Mouse (Mus musculus) hindbrain, embryonic 11.5 days (tissue): ENCODE measurements around the gene Kctd15. TPM values are rescaled to one million over a fixed set of nuclear protein-coding genes. Genes with fewer than 3 reads are reported as not detected.

Source experiments
- ATAC-seq: fragments of 200-750 bp; cut with Nextera tagmentation; 2 replicates; pipeline ENCODE4 v1.8.0; 2017; ENCODE audit warnings: mild to moderate bottlenecking, moderate TSS enrichment, moderate library complexity; ENCODE audit not compliant: low FRiP score
- DNase-seq: peaks from one replicate; pipeline ENCODE4 v3.0.0-alpha.2; 2015; ENCODE audit warnings: low spot score
- H3K27ac ChIP-seq: fragments of 300-500 bp; sonication (generic); 2 replicates; pipeline ENCODE4 v1.5.1; 2014; ENCODE audit warnings: mild to moderate bottlenecking, low read depth, low read length
- H3K27me3 ChIP-seq: fragments of 300-500 bp; sonication (generic); 2 replicates; pipeline ENCODE4 v1.6.1; 2014; ENCODE audit warnings: mild to moderate bottlenecking, low read length, moderate library complexity, mixed read lengths; ENCODE audit not compliant: control insufficient read depth, insufficient read depth
- H3K36me3 ChIP-seq: fragments of 300-500 bp; sonication (generic); 2 replicates; pipeline ENCODE4 v1.6.1; 2014; ENCODE audit warnings: mild to moderate bottlenecking, low read length, moderate library complexity, mixed read lengths; ENCODE audit not compliant: control insufficient read depth, insufficient read depth
- H3K4me1 ChIP-seq: fragments of 300-500 bp; sonication (generic); replicated peaks from 2 replicates; pipeline ENCODE4 v1.6.1; 2014; ENCODE audit warnings: low read length, mixed read lengths; ENCODE audit not compliant: control insufficient read depth, insufficient read depth
- H3K4me2 ChIP-seq: fragments of 300-500 bp; sonication (generic); replicated peaks from 2 replicates; pipeline ENCODE4 v1.6.1; 2014; ENCODE audit warnings: mild to moderate bottlenecking, low read depth, low read length
- H3K4me3 ChIP-seq: fragments of 300-500 bp; sonication (generic); 2 replicates; pipeline ENCODE4 v1.5.1; 2014; ENCODE audit warnings: low read depth, low read length
- H3K9ac ChIP-seq: fragments of 300-500 bp; sonication (generic); 2 replicates; pipeline ENCODE4 v1.6.1; 2014; ENCODE audit warnings: low read depth, low read length
- H3K9me3 ChIP-seq: fragments of 300-500 bp; sonication (generic); 2 replicates; pipeline ENCODE4 v1.6.1; 2016; ENCODE audit warnings: low read length; ENCODE audit not compliant: control insufficient read depth
- WGBS: fragments of 180-500 bp; shearing (Covaris S2); extraction: QIAGEN DNeasy Blood & Tissue Kit; methylation state at CpG from one replicate; pipeline ENCODE4 v1.1.7; 2014; 5-methylcytosine and 5-hydroxymethylcytosine counted together
- polyA plus RNA-seq: library from polyadenylated mRNA; unstranded; fragments of >200 nt; fragmentation: Nextera tagmentation; extraction: Ambion mirVana; gene quantifications from 2 replicates; pipeline ENCODE4 v1.2.1, GENCODE M21; 2014

Kctd15 gene
- polyA plus RNA-seq, 1 experiment from 2014 or later: 12.2 TPM

DNA sequence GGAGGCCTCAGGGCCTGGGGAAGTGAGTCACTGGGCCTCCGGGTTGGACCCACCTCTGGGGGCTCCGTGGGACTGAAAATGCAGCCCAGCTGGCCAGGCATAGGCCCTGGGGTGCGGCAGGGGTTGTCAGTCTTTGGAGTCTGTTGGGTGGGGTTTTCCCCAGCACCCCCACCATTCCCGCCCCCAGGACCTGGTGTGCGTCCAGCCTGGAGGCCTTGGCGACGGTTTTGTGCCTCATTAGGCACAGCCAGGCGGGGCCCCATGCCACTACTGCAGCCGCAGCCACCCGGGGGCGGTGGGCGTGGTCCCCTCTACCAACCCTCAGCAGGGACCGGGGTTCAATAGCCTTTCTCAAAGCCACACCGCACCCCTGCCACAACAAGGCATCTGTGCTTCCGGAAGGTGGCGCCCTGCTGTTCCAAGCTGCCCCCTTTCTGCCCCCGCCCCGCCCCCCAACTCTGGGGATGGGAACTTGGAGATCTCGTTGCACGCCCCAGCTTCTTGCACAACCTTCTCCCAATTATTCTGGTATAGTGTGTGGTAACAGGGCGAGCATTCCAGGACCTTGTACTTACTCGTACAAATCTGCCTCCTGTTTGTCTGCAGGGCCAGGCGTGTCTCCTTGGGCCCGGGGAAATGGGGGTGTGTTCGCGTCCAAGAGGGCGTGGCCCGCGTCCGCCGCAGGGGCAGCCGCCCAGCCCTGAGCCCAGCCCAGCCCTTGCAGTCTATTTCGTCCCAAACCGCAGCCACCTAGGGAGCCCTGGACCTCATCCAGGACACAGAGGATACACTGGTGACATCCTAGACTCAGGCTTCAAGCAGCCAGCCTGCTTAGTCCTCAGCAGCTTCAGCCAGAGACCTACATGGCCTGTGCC lies 26.1 kb downstream of the Kctd15 start:
- Histone ChIP-seq H3K9me3 (no peaks in the 10 kb centered on the region), H3K36me3 (no peaks in the 10 kb centered on the region), H3K9ac (peak overlapping the region; percentile 60), H3K4me2 (peak overlapping the region; percentile 63), H3K27me3 (no peaks in the 10 kb centered on the region), H3K27ac (peak overlapping the region; percentile 72), H3K4me3 (peak overlapping the region; percentile 32), H3K4me1 (peaks cover 9% of the 10 kb centered on the region)
- DNase-seq (peak; percentile 79), ATAC-seq (peak; percentile 90)
- under 1% methylated on average over 34 of the region's 34 CpGs for WGBS

DNA sequence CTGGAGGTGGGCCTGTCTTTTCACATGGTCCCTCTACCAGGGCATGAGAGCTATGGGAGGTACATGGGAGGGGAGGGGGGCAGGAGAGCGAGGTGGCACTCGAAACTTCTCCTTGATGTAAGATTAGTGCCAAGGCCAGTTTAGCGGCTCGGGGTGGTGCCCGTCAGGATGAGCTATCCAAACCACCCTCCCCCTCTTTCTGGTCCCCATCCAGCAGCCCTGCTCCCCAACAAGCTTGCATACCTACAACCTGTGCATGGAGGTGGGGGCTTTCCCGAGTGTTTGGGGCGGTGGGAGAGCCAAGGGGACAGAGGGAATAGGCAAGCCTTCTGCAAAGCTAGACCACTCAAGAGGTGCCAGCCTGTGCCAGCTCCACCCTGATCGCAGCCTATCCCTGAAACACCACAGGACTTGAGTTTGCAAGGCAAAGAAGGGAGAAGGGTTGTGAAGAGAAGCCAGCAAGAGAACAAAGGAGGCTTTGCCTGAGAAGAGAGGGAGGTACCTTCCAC lies 26.8 kb downstream of the Kctd15 start:
- Histone ChIP-seq H3K4me1 (peaks cover 9% of the 10 kb centered on the region), H3K9ac (peak overlapping the region; percentile 60), H3K36me3 (no peaks in the 10 kb centered on the region), H3K4me2 (peak overlapping the region; percentile 63), H3K27ac (peak overlapping the region; percentile 72), H3K4me3 (peak overlapping the region; percentile 32), H3K27me3 (no peaks in the 10 kb centered on the region), H3K9me3 (no peaks in the 10 kb centered on the region)
- ATAC-seq (peak; percentile 37), DNase-seq (no peak)
- WGBS: 44% methylated on average over 8 of the region's 8 CpGs

DNA sequence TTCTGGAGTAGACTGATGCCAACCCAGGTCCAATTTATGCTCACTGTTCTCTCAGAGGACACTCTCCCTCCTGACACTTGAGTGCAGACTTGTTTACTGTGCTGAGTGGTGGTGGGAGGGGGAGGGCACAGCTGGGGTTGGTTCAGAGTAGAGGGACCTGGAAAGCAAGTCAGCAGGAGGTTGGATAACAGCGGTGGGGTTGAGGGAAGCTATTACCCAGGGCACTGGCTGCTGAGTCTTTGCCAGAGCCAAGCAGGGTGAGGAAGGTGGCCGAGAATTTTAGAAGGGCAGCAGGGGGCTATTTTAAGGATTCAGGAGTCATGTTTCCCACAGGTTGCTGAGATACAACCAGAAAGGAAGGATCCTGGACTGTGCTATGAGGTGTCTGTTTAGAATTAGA lies 36.1 kb downstream of the Kctd15 start:
- H3K36me3 ChIP-seq: no peaks in the 10 kb centered on the region
- H3K9ac ChIP-seq: no peak overlapping the region
- H3K4me2 ChIP-seq: no peak overlapping the region
- no peak overlapping the region for H3K27ac ChIP-seq
- no peaks in the 10 kb centered on the region for H3K4me1 ChIP-seq
- ATAC-seq (no peak), DNase-seq (no peak)
- WGBS: 41% methylated on average over 2 of the region's 2 CpGs
- no peaks in the 10 kb centered on the region for H3K9me3 ChIP-seq
- H3K27me3 ChIP-seq: no peaks in the 10 kb centered on the region
- H3K4me3 ChIP-seq: no peak overlapping the region

DNA sequence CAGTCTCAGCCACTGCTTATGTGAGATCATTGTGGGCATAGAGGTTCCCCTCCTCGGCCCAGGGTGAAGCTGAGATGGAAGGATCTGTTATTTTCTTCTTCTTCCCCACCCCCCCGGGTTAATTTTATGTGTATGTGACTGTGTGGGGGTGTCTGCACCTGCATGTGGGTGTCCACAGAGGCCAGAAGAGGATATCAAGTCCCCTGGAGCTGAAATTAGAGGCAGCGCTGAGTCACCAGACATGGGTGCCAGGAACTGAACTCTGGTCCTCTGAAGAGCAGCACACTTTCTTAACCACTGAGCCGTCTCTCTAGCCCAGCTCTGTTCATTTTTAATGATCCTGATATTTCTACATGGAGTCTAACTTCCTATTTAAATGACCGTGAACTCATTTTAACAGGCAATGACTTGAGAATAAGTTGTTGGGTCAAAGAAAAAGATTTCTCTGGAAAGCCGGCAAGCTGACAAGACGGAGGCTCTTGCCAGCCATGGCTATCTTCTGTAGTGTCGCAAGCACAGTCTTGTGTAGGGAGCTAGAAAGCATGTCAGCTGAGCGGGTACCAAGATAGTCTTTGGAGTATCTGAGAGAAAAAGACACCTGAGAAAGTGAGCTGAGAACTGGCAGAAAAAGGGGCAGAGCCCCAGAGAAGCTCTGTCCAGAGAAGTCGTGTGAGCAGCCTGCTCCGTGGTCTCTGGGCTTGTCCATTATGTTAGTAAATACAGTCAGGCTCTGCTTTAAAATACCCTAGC lies 38.2 kb downstream of the Kctd15 start:
- H3K4me1 ChIP-seq: no peaks in the 10 kb centered on the region
- ATAC-seq (no peak), DNase-seq (no peak)
- no peak overlapping the region for H3K9ac ChIP-seq
- H3K27me3 ChIP-seq: no peaks in the 10 kb centered on the region
- H3K9me3 ChIP-seq: no peaks in the 10 kb centered on the region
- no peaks in the 10 kb centered on the region for H3K36me3 ChIP-seq
- H3K4me2 ChIP-seq: no peak overlapping the region
- 83% methylated on average over 11 of the region's 11 CpGs for WGBS
- no peak overlapping the region for H3K27ac ChIP-seq
- H3K4me3 ChIP-seq: no peak overlapping the region

DNA sequence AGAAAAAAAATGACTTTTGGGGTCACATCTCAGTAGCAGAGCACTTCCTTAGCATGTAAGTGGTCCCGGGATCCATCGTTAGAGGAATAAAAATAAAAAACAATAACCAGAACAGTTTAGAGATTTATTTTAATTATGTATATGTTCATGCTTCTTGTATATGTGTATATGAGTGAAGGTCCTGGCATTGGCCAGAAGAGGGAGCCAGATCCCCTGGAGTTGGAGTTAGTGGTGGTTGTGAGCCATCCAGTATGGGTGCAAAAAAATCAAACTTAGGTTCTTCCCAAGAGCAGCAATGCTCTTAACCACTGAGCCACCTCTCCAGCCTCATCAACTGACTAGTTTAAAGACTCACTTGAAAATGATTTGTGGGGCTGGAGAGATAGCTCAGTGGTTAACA lies 40.3 kb downstream of the Kctd15 start:
- H3K36me3 ChIP-seq: no peaks in the 10 kb centered on the region
- no peak overlapping the region for H3K4me2 ChIP-seq
- 95% methylated on average over 2 of the region's 2 CpGs for WGBS
- no peak overlapping the region for H3K4me3 ChIP-seq
- no peak overlapping the region for H3K9ac ChIP-seq
- no peaks in the 10 kb centered on the region for H3K4me1 ChIP-seq
- ATAC-seq (no peak), DNase-seq (no peak)
- no peaks in the 10 kb centered on the region for H3K27me3 ChIP-seq
- H3K9me3 ChIP-seq: no peaks in the 10 kb centered on the region
- H3K27ac ChIP-seq: no peak overlapping the region

DNA sequence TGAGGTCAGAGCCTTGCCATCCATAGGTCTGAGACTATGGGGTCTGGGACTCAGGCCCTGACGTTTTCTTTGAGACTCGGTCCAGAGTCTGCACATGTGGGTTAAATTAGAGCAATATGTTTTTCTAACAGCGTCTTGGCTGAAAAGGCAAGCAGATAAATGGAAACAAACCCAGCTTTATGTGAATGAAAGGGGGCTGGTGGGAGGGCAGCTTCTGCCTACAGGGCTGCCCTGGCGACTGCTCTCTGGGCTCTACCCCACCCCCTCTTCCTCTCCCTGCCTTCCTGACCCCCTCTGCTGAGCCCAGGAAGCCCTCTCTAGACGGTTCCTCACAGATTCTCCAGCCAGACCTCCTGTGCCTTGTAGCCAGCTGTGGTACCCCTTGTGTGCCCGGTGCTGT lies 46.1 kb downstream of the Kctd15 start:
- Histone ChIP-seq H3K9ac (no peak overlapping the region), H3K27ac (no peak overlapping the region), H3K4me3 (no peak overlapping the region), H3K9me3 (no peaks in the 10 kb centered on the region), H3K4me1 (0 out of 2 replicates have a peak, but pooled peaks cover 3% of the 10 kb centered on the region), H3K27me3 (no peaks in the 10 kb centered on the region), H3K4me2 (no peak overlapping the region), H3K36me3 (no peaks in the 10 kb centered on the region)
- ATAC-seq (no peak), DNase-seq (no peak)
- 53% methylated on average over 6 of the region's 6 CpGs for whole genome bisulfite sequencing

DNA sequence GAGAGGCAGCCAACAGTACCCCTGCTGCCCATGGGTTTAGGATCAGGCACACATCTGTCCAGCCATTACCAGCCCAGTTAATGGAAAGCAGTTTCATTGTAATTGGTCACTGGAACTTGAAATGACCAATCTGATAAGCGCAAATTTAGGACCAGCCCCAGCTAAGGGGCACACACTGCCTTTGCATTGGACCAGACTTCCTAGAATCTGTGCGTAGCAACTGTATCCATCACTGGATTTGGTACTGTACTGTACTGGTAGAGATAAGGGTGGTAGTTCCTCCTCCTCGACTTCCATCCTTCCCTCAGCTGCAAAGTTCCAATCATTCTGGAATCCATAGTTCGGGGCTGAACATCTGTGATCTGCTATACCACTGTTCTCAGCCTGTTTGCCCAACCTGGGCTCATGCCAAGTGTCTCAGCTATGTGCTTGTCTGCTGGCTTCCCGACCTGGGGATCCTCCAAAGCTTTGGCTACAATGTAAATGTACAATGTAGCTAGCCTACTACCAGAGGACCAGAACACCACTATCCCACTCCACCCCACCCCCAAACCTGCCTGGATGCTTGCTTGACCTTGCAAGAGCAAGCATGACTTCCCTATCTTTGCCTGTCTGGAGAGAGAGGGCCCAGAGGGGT lies 49.1 kb downstream of the Kctd15 start:
- H3K27ac ChIP-seq: no peak overlapping the region
- 82% methylated on average over 5 of the region's 5 CpGs for WGBS
- no peaks in the 10 kb centered on the region for H3K9me3 ChIP-seq
- ATAC-seq (peak; percentile 31; the same call in 1 of the 2 replicates), DNase-seq (no peak)
- H3K4me1 ChIP-seq: 0 out of 2 replicates have a peak, but pooled peaks cover 4% of the 10 kb centered on the region
- no peaks in the 10 kb centered on the region for H3K27me3 ChIP-seq
- no peak overlapping the region for H3K4me2 ChIP-seq
- no peaks in the 10 kb centered on the region for H3K36me3 ChIP-seq
- H3K4me3 ChIP-seq: no peak overlapping the region
- no peak overlapping the region for H3K9ac ChIP-seq

DNA sequence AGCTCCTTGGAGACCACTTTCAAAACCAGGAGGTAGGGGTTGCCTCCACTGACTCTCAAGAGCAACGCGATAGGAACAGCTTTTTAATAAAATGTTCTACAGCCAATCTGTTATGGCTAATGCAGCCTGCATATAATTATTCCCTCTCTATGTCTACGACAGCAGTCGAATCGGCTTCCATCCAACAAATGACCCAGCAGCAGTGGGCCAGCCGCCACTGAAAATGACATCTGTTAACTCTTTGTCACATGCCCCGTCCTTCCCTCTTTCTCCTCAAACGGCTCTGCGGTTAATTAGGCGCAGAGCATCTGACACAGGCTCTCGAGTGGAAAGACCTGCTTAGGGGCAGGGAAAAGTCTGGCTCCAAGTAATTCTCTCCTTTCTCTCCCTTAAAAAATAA lies 49.8 kb downstream of the Kctd15 start:
- H3K27ac ChIP-seq: peak overlapping the region; percentile 12; the same call in 1 of the 2 replicates
- no peaks in the 10 kb centered on the region for H3K27me3 ChIP-seq
- peak; percentile 52 for DNase-seq
- H3K4me2 ChIP-seq: no peak overlapping the region
- no peaks in the 10 kb centered on the region for H3K9me3 ChIP-seq
- H3K9ac ChIP-seq: no peak overlapping the region
- WGBS: 20% methylated on average over 11 of the region's 11 CpGs
- ATAC-seq: peak; percentile 74; the same call in 1 of the 2 replicates
- 0 out of 2 replicates have a peak, but pooled peaks cover 4% of the 10 kb centered on the region for H3K4me1 ChIP-seq
- no peaks in the 10 kb centered on the region for H3K36me3 ChIP-seq
- H3K4me3 ChIP-seq: no peak overlapping the region
